Mouse (Mus musculus): Measurements from ENCODE around the gene Arhgap15.

Gene Arhgap15

GRCm38 (mm10) chr2:44105198-44105555 is 356.6 kb downstream of the Arhgap15 start:
- DNase-seq (ENCODE audit: low spot score in 2 of 2), result no peak

GRCm38 (mm10) chr2:44106359-44106758 is 357.7 kb downstream of the Arhgap15 start:
- DNase-seq (ENCODE audit: low spot score in 2 of 2), result peak in 1 of 2 experiments; percentile 32

GRCm38 (mm10) chr2:44111276-44111675 is 362.7 kb downstream of the Arhgap15 start:
- no peak for DNase-seq (ENCODE audit: low spot score in 2 of 2)

- no peak for DNase-seq (ENCODE audit: low spot score in 2 of 2)
These were observed 364.6 kb downstream of the Arhgap15 start for GRCm38 (mm10) chr2:44112990-44113798.

- no peak for DNase-seq (ENCODE audit: low spot score in 2 of 2)
These were observed 365.7 kb downstream of the Arhgap15 start for GRCm38 (mm10) chr2:44114296-44114695.

GRCm38 (mm10) chr2:44121162-44121561 is 372.5 kb downstream of the Arhgap15 start:
- no peak for DNase-seq (ENCODE audit: low spot score in 2 of 2)

GRCm38 (mm10) chr2:44123246-44123645 is 374.6 kb downstream of the Arhgap15 start:
- DNase-seq (ENCODE audit: low spot score in 2 of 2), result no peak

GRCm38 (mm10) chr2:44124093-44124492 is 375.5 kb downstream of the Arhgap15 start:
- DNase-seq (ENCODE audit: low spot score in 2 of 2), result no peak

- DNase-seq (ENCODE audit: low spot score in 2 of 2), result no peak
These were observed 376.1 kb downstream of the Arhgap15 start for GRCm38 (mm10) chr2:44124683-44125082.

- no peak for DNase-seq (ENCODE audit: low spot score in 2 of 2)
These were observed 377.5 kb downstream of the Arhgap15 start for GRCm38 (mm10) chr2:44126044-44126695.

- DNase-seq (ENCODE audit: low spot score in 2 of 2), result no peak
These were observed 380.9 kb downstream of the Arhgap15 start for GRCm38 (mm10) chr2:44129533-44129932.

GRCm38 (mm10) chr2:44131271-44131670 is 382.6 kb downstream of the Arhgap15 start:
- peak; percentile 41 to 44 for DNase-seq (ENCODE audit: low spot score in 2 of 2)

GRCm38 (mm10) chr2:44134796-44135195 is 386.2 kb downstream of the Arhgap15 start:
- no peak for DNase-seq (ENCODE audit: low spot score in 2 of 2)

GRCm38 (mm10) chr2:44140455-44140854 is 391.8 kb downstream of the Arhgap15 start:
- no peak for DNase-seq (ENCODE audit: low spot score in 2 of 2)

GRCm38 (mm10) chr2:44142152-44142551 is 393.5 kb downstream of the Arhgap15 start:
- no peak for DNase-seq (ENCODE audit: low spot score in 2 of 2)

- no peak for DNase-seq (ENCODE audit: low spot score in 2 of 2)
These were observed 394.0 kb downstream of the Arhgap15 start for GRCm38 (mm10) chr2:44142611-44143010.

- DNase-seq (ENCODE audit: low spot score in 2 of 2), result no peak
These were observed 397.7 kb downstream of the Arhgap15 start for GRCm38 (mm10) chr2:44146124-44146981.

- no peak for DNase-seq (ENCODE audit: low spot score in 2 of 2)
These were observed 398.9 kb downstream of the Arhgap15 start for GRCm38 (mm10) chr2:44147486-44147885.

- DNase-seq (ENCODE audit: low spot score in 2 of 2), result no peak
These were observed 399.3 kb downstream of the Arhgap15 start for GRCm38 (mm10) chr2:44147971-44148370.

- DNase-seq (ENCODE audit: low spot score in 2 of 2), result no peak
These were observed 400.0 kb downstream of the Arhgap15 start for GRCm38 (mm10) chr2:44148550-44149100.

- DNase-seq (ENCODE audit: low spot score in 2 of 2), result no peak
These were observed 403.7 kb downstream of the Arhgap15 start for GRCm38 (mm10) chr2:44152301-44152700.

- no peak for DNase-seq (ENCODE audit: low spot score in 2 of 2)
These were observed 411.7 kb downstream of the Arhgap15 start for GRCm38 (mm10) chr2:44160358-44160757.
